ENCODE assay signal across 8 mouse cellular contexts in the genomic region with DNA sequence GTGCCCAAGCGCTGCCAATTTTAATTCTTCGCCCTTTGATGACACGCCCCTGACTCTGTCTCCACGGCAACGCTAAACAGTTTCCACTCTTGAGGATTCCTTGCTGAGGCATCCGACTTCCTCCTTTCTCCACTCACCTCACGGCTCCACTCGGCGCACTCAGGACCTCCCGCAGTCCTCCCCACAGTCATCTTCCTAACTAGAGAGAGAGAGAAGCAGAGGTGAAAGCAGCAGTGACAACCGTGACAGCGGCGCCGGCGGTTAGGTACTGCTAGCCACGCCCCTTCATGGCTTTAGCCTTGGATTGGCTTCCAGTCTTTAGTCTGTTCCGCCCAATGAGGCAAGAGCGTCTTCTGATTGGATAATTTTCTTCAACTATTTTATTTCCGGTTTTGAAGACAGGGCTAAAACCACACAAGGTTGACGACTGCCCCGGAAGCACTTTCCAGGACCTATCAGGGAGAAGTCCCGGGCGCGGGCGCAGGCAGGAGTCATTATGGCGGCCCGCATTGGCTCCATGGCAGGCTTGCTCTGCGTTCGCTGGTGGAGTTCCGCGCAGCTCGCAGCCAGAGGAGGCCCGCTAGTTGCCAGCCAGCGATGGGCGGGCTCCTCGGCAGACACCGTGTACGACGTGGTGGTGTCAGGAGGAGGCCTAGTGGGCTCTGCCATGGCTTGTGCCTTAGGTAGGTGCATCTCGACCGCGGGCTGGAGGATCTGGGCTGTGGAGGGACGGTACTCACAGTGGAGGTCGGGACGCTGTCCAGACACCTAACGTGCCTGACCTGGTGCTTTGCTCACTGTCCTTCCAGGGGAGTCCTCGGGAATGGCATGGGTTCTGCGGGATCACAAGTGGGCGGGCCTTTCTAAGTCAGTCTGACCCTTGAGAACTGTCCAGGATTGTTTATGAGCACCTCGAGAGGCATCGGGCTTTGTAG. TPM values are rescaled to one million over a fixed set of nuclear protein-coding genes. Genes with fewer than 3 reads are reported as not detected.
DNase-seq lines count a peak whose midpoint lies in the region; ATAC-seq and TF ChIP-seq lines count a peak whose summit lies in the region.

A gene (plus strand): TSS at position 103 of the 935 bp plus-strand sequence.
A gene (minus strand): TSS at position 279 of the 935 bp plus-strand sequence.

- no peak for TF ChIP-seq CTCF in kidney, adult 2 months (conservative IDR thresholded peaks at IDR 0.05; ENCODE audit: insufficient read depth, insufficient read length, low read depth, low read length)
- TF ChIP-seq CTCF in spleen, adult 2 months (IDR thresholded peaks at IDR 0.05; ENCODE audit: extremely low read depth, insufficient read depth, insufficient read length, insufficient replicate concordance): no peak

- peaks cover 7% of the 10 kb centered on the region for H3K36me3 ChIP-seq in embryonic facial prominence, embryonic 13.5 days
- H3K36me3 ChIP-seq in kidney, adult 2 months (ENCODE audit: control insufficient read depth, insufficient read depth, low read length): no peaks in the 10 kb centered on the region
- peaks cover 10% of the 10 kb centered on the region; the same call in 1 of the 2 replicates for H3K36me3 ChIP-seq in limb, embryonic 12.5 days
- peaks cover 7% of the 10 kb centered on the region for H3K36me3 ChIP-seq in midbrain, embryonic 15.5 days (replicated peaks)
- H3K36me3 ChIP-seq in spleen, adult 2 months (ENCODE audit: control insufficient read depth, insufficient read depth, low read length): no peaks in the 10 kb centered on the region

- ATAC-seq in embryonic facial prominence, embryonic 13.5 days (ENCODE audit: insufficient number of reproducible peaks, insufficient read depth, low FRiP score, low TSS enrichment, low read depth): peak; percentile 98
- peak; percentile 99 for ATAC-seq in limb, embryonic 12.5 days (ENCODE audit: insufficient number of reproducible peaks, insufficient read depth, low FRiP score, low TSS enrichment, low read depth)
- peak; percentile 99 for ATAC-seq in midbrain, embryonic 15.5 days (replicated peaks)

- H3K27me3 ChIP-seq in embryonic facial prominence, embryonic 13.5 days: no peaks in the 10 kb centered on the region
- H3K27me3 ChIP-seq in kidney, adult 2 months (replicated peaks; ENCODE audit: control insufficient read depth, insufficient read depth, low read length): no peaks in the 10 kb centered on the region
- H3K27me3 ChIP-seq in limb, embryonic 12.5 days: no peaks in the 10 kb centered on the region
- no peaks in the 10 kb centered on the region for H3K27me3 ChIP-seq in midbrain, embryonic 15.5 days (replicated peaks)
- H3K27me3 ChIP-seq in spleen, adult 2 months (ENCODE audit: control insufficient read depth, insufficient read depth, low read length): no peaks in the 10 kb centered on the region

- TF ChIP-seq POLR2A in kidney, adult 2 months (IDR thresholded peaks at IDR 0.05; ENCODE audit: low read depth, low read length): peak; percentile 13
- peak; percentile 28; the same call in 1 of the 2 replicates for TF ChIP-seq POLR2A in spleen, adult 2 months (IDR thresholded peaks at IDR 0.05; ENCODE audit: low read depth, low read length)

- no peaks in the 10 kb centered on the region for H3K9me3 ChIP-seq in embryonic facial prominence, embryonic 13.5 days
- no peaks in the 10 kb centered on the region for H3K9me3 ChIP-seq in limb, embryonic 12.5 days
- no peaks in the 10 kb centered on the region for H3K9me3 ChIP-seq in midbrain, embryonic 15.5 days

- peak; percentile 88 for DNase-seq in 3134 (ENCODE audit: extremely low read depth, insufficient read length, low spot score)
- peak; percentile 96 to 97 for DNase-seq in adrenal gland, postnatal 36 days
- DNase-seq in heart, adult 18-20 months: peak; percentile 96 to 98
- DNase-seq in kidney, adult 2 months: peak; percentile 99
- peak; percentile 96 to 98 for DNase-seq in spleen, adult 2 months (ENCODE audit: low read depth in 1 of 2, low spot score in 2 of 2)

- H3K4me2 ChIP-seq in embryonic facial prominence, embryonic 13.5 days: peak within 1 kb of the TSS; percentile 81
- peak within 1 kb of the TSS; percentile 74 for H3K4me2 ChIP-seq in limb, embryonic 12.5 days
- H3K4me2 ChIP-seq in midbrain, embryonic 15.5 days: peak within 1 kb of the TSS; percentile 70

- WGBS in embryonic facial prominence, embryonic 13.5 days: under 1% methylated on average over 51 of the region's 51 CpGs
- under 1% methylated on average over 51 of the region's 51 CpGs for WGBS in kidney, adult 2 months
- WGBS in limb, embryonic 12.5 days: under 1% methylated on average over 51 of the region's 51 CpGs
- WGBS in midbrain, embryonic 15.5 days: under 1% methylated on average over 51 of the region's 51 CpGs
- under 1% methylated on average over 51 of the region's 51 CpGs for WGBS in spleen, adult 2 months

- peaks cover 17% of the 10 kb centered on the region for H3K4me1 ChIP-seq in embryonic facial prominence, embryonic 13.5 days
- no peaks in the 10 kb centered on the region; the same call in 1 of the 2 replicates for H3K4me1 ChIP-seq in kidney, adult 2 months (ENCODE audit: control insufficient read depth, insufficient read depth, low read length)
- peaks cover 13% of the 10 kb centered on the region for H3K4me1 ChIP-seq in limb, embryonic 12.5 days (replicated peaks)
- H3K4me1 ChIP-seq in midbrain, embryonic 15.5 days: peaks cover 32% of the 10 kb centered on the region
- no peaks in the 10 kb centered on the region for H3K4me1 ChIP-seq in spleen, adult 2 months (ENCODE audit: control insufficient read depth, insufficient read depth, insufficient read length)

- H3K27ac ChIP-seq in embryonic facial prominence, embryonic 13.5 days: peak within 1 kb of the TSS; percentile 48; the same call in 1 of the 2 replicates
- H3K27ac ChIP-seq in kidney, adult 2 months (ENCODE audit: insufficient read depth, low read depth, low read length): peak within 1 kb of the TSS; percentile 3; the same call in 1 of the 2 replicates
- H3K27ac ChIP-seq in limb, embryonic 12.5 days: no peak within 1 kb of the TSS
- peak within 1 kb of the TSS; percentile 81 for H3K27ac ChIP-seq in midbrain, embryonic 15.5 days
- peak within 1 kb of the TSS; percentile 17; the same call in 1 of the 2 replicates for H3K27ac ChIP-seq in spleen, adult 2 months (ENCODE audit: insufficient read depth, low read length)

- peak within 1 kb of the TSS; percentile 99 for H3K4me3 ChIP-seq in embryonic facial prominence, embryonic 13.5 days
- H3K4me3 ChIP-seq in kidney, adult 2 months (ENCODE audit: insufficient read depth, low read depth, low read length): peak within 1 kb of the TSS; percentile 100
- peak within 1 kb of the TSS; percentile 95 for H3K4me3 ChIP-seq in limb, embryonic 12.5 days (replicated peaks)
- peak within 1 kb of the TSS; percentile 87 for H3K4me3 ChIP-seq in midbrain, embryonic 15.5 days
- peak within 1 kb of the TSS; percentile 94 for H3K4me3 ChIP-seq in spleen, adult 2 months (ENCODE audit: extremely low read depth, insufficient read depth, insufficient read length)

- H3K9ac ChIP-seq in embryonic facial prominence, embryonic 13.5 days: peak within 1 kb of the TSS; percentile 91
- H3K9ac ChIP-seq in limb, embryonic 12.5 days (replicated peaks): peak within 1 kb of the TSS; percentile 84
- peak within 1 kb of the TSS; percentile 83 for H3K9ac ChIP-seq in midbrain, embryonic 15.5 days

RNA-seq across cellular contexts. Expression of the first gene that starts in this region (rescaled TPM):
- total RNA-seq in adrenal gland, postnatal 36 days (2021): 10 to 100 TPM; 44.6 to 63.2 TPM
- polyA plus RNA-seq in embryonic facial prominence, embryonic 13.5 days (2015; fragmentation: Nextera tagmentation; extraction: Ambion mirVana): 43.3 and 45.1 TPM in 2 replicates
- total RNA-seq in heart, adult 18-20 months (2021): 100 to 1,000 TPM; 110 to 112 TPM
- 47.7 and 51.2 TPM in 2 replicates for polyA plus RNA-seq in kidney, adult 2 months (2012; rRNA removed)
- 44.5 and 47.7 TPM in 2 replicates for polyA plus RNA-seq in limb, embryonic 12.5 days (2016; fragmentation: Nextera tagmentation; extraction: Ambion mirVana)
- polyA plus RNA-seq in midbrain, embryonic 15.5 days (2015; fragmentation: Nextera tagmentation; extraction: Ambion mirVana): 46.2 and 47.5 TPM in 2 replicates
- 17.5 and 27.8 TPM in 2 replicates for polyA plus RNA-seq in spleen, adult 2 months (2012; rRNA removed)

RNA-seq across cellular contexts. Expression of the second gene that starts in this region (rescaled TPM):
- total RNA-seq in adrenal gland, postnatal 36 days (2021): 1 to 10 TPM; 2.5 to 2.6 TPM
- polyA plus RNA-seq in embryonic facial prominence, embryonic 13.5 days (2015; fragmentation: Nextera tagmentation; extraction: Ambion mirVana): 4.2 and 5.5 TPM in 2 replicates
- total RNA-seq in heart, adult 18-20 months (2021): 1 to 10 TPM; 8.8 to 9.2 TPM
- polyA plus RNA-seq in kidney, adult 2 months (2012; rRNA removed): 1.2 and 1.3 TPM in 2 replicates
- polyA plus RNA-seq in limb, embryonic 12.5 days (2016; fragmentation: Nextera tagmentation; extraction: Ambion mirVana): 4.0 and 5.0 TPM in 2 replicates
- polyA plus RNA-seq in midbrain, embryonic 15.5 days (2015; fragmentation: Nextera tagmentation; extraction: Ambion mirVana): 19.1 and 21.5 TPM in 2 replicates
- 0.27 and 0.32 TPM in 2 replicates for polyA plus RNA-seq in spleen, adult 2 months (2012; rRNA removed)
